ENCODE assay signal across 11 mouse cellular contexts in genomic region chr17:13737336-13737735, GRCm38 (mm10). TPM values are rescaled to one million over a fixed set of nuclear protein-coding genes. Genes with fewer than 3 reads are reported as not detected.
DNase-seq lines count a peak whose midpoint lies in the region; ATAC-seq and TF ChIP-seq lines count a peak whose summit lies in the region.
"Had no signal": no experiment of that assay in that cellular context is flagged by ENCODE, and none has a peak within 500 bp of the region (broad histone marks: within the 10 kb centered on the region; RNA-seq: fewer than 3 reads in every experiment).

No protein-coding gene starts in this region.

- H3K9ac ChIP-seq in lung, embryonic 14.5 days, result no peak overlapping the region
- no peak overlapping the region for H3K9ac ChIP-seq in heart, postnatal 0 days (replicated peaks; ENCODE audit: low read depth, low read length)
- H3K9ac ChIP-seq: embryonic facial prominence, embryonic 13.5 days; liver, embryonic 14.5 days had no signal

- H3K4me3 ChIP-seq in lung, embryonic 14.5 days (ENCODE audit: low read depth, low read length), result no peak overlapping the region
- no peak overlapping the region for H3K4me3 ChIP-seq in heart, postnatal 0 days (ENCODE audit: low read depth, low read length)
- H3K4me3 ChIP-seq: embryonic facial prominence, embryonic 13.5 days had no signal

- no peaks in the 10 kb centered on the region for H3K27me3 ChIP-seq in lung, embryonic 14.5 days (ENCODE audit: insufficient read depth, low read length)
- no peaks in the 10 kb centered on the region for H3K27me3 ChIP-seq in heart, postnatal 0 days (ENCODE audit: control insufficient read depth, insufficient read depth, low read length)
- H3K27me3 ChIP-seq: embryonic facial prominence, embryonic 13.5 days had no signal

- DNase-seq in frontal cortex, postnatal 25 days (ENCODE audit: low spot score in 2 of 2), result no peak
- peak; percentile 45 for DNase-seq in lung, embryonic 14.5 days
- no peak for DNase-seq in lung, adult 18-20 months
- no peak for DNase-seq in heart, postnatal 0 days (ENCODE audit: low spot score)
- peak; percentile 41 for DNase-seq in lung, postnatal 14 days
- DNase-seq in layer of hippocampus, adult 9-10 months (ENCODE audit: low spot score), result no peak
- DNase-seq in thymus, postnatal 25 days, result no peak

- WGBS in lung, embryonic 14.5 days, result 51% methylated on average over 6 of the region's 6 CpGs
- WGBS in heart, postnatal 0 days, result 44% methylated on average over 6 of the region's 6 CpGs

- H3K36me3 ChIP-seq in lung, embryonic 14.5 days (ENCODE audit: insufficient read depth), result no peaks in the 10 kb centered on the region
- no peaks in the 10 kb centered on the region for H3K36me3 ChIP-seq in heart, postnatal 0 days (replicated peaks; ENCODE audit: control insufficient read depth, insufficient read depth, low read length)
- H3K36me3 ChIP-seq: embryonic facial prominence, embryonic 13.5 days had no signal

- H3K27ac ChIP-seq in lung, embryonic 14.5 days (ENCODE audit: low read depth), result peak overlapping the region; percentile 50; the same call in 1 of the 2 replicates
- H3K27ac ChIP-seq in heart, postnatal 0 days (ENCODE audit: low read depth), result peak overlapping the region; percentile 34; the same call in 1 of the 2 replicates
- H3K27ac ChIP-seq: embryonic facial prominence, embryonic 13.5 days; liver, embryonic 14.5 days had no signal

- no peaks in the 10 kb centered on the region for H3K9me3 ChIP-seq in lung, embryonic 14.5 days (ENCODE audit: low read depth, low read length)
- H3K9me3 ChIP-seq in heart, postnatal 0 days (replicated peaks; ENCODE audit: control insufficient read depth, low read length), result no peaks in the 10 kb centered on the region
- H3K9me3 ChIP-seq: embryonic facial prominence, embryonic 13.5 days had no signal

- peaks cover 27% of the 10 kb centered on the region for H3K4me1 ChIP-seq in lung, embryonic 14.5 days (ENCODE audit: insufficient read depth)
- peaks cover 16% of the 10 kb centered on the region for H3K4me1 ChIP-seq in heart, postnatal 0 days (ENCODE audit: control insufficient read depth, insufficient read depth)

- H3K4me2 ChIP-seq in lung, embryonic 14.5 days, result no peak overlapping the region
- no peak overlapping the region for H3K4me2 ChIP-seq in heart, postnatal 0 days (ENCODE audit: low read depth, low read length)
- H3K4me2 ChIP-seq: embryonic facial prominence, embryonic 13.5 days had no signal

- peak; percentile 90 for ATAC-seq in frontal cortex, adult (ENCODE audit: low TSS enrichment)
- ATAC-seq in lung, embryonic 14.5 days (ENCODE audit: insufficient read depth), result no peak
- no peak for ATAC-seq in heart, postnatal 0 days (ENCODE audit: insufficient read depth, low read depth)

- TF ChIP-seq EP300 in heart, postnatal 0 days (IDR thresholded peaks at IDR 0.05; ENCODE audit: low read depth), result no peak

- no peak for TF ChIP-seq CTCF in lung, embryonic 14.5 days (IDR thresholded peaks at IDR 0.05; ENCODE audit: low read depth)
- TF ChIP-seq CTCF in heart, postnatal 0 days (IDR thresholded peaks at IDR 0.05; ENCODE audit: low read depth), result no peak

RNA-seq across cellular contexts. Expression of gene Afdn, which starts 23.0 kb away (rescaled TPM):
- polyA plus RNA-seq in lung, embryonic 14.5 days (2014; fragmentation: Nextera tagmentation; extraction: Ambion mirVana), result 138 TPM in 2 replicates
- total RNA-seq in heart, postnatal 0 days (2014; rRNA removed; ENCODE audit: low replicate concordance), result 38.0 and 41.9 TPM in 2 replicates
- 49.4 and 52.8 TPM in 2 replicates for polyA plus RNA-seq in heart, postnatal 0 days (2015; fragmentation: Nextera tagmentation; extraction: Ambion mirVana)

RNA-seq across cellular contexts. Expression of gene Tcte2, which starts 24.3 kb away (rescaled TPM):
- 5.1 and 5.8 TPM in 2 replicates for polyA plus RNA-seq in lung, embryonic 14.5 days (2014; fragmentation: Nextera tagmentation; extraction: Ambion mirVana)
- 0.58 and 0.92 TPM in 2 replicates for total RNA-seq in heart, postnatal 0 days (2014; rRNA removed; ENCODE audit: low replicate concordance)
- 4.3 and 4.5 TPM in 2 replicates for polyA plus RNA-seq in heart, postnatal 0 days (2015; fragmentation: Nextera tagmentation; extraction: Ambion mirVana)
- total RNA-seq: neutrophil, adult 5-6 weeks had no signal

Comparison
In these comparisons a context has a peak if more than half of its experiments do, and no peak if none do; other contexts are left out.
1. DNase-seq: peak in lung, embryonic 14.5 days (single experiment) and lung, postnatal 14 days (single experiment); none in frontal cortex, postnatal 25 days (0 of 2), lung, adult 18-20 months (0 of 2), heart, postnatal 0 days (single experiment), layer of hippocampus, adult 9-10 months (single experiment) and thymus, postnatal 25 days (single experiment).